Mouse (Mus musculus): Measurements from ENCODE around the gene Snx22. TPM values are rescaled to one million over a fixed set of nuclear protein-coding genes. Genes with fewer than 3 reads are reported as not detected.

Gene Snx22
- total and polyA plus RNA-seq, 3 experiments = 0.49 to 15.0 TPM; not detected in 1

- TF ChIP-seq TAL1 (conservative IDR thresholded peaks at IDR 0.05; ENCODE audit: low read depth, low read length) = no peak
- peak; percentile 33; the same call in 1 of the 2 replicates for TF ChIP-seq CTCF (IDR thresholded peaks at IDR 0.05; ENCODE audit: low read depth, low read length)
- Histone ChIP-seq H3K36me3 (replicated peaks) (peaks cover 51% of the 10 kb centered on the region), H3K9me3 (replicated peaks) (0 out of 2 replicates have a peak, but pooled peaks cover 3% of the 10 kb centered on the region), H3K4me1 (ENCODE audit: insufficient read depth, low read depth, low read length) (peaks cover 30% of the 10 kb centered on the region), H3K27me3 (ENCODE audit: insufficient read depth, low read length) (peaks cover 15% of the 10 kb centered on the region), H3K4me3 (ENCODE audit: low read depth, low read length) (no peak overlapping the region)
- no peak for ATAC-seq (ENCODE audit: extremely low read depth, insufficient number of reproducible peaks, low FRiP score, poor library complexity, severe bottlenecking)
- no peak for DNase-seq (ENCODE audit: low spot score)
Measured at GRCm38 (mm10) chr9:66067542-66067941, 2.0 kb downstream of the Snx22 start.

DNA sequence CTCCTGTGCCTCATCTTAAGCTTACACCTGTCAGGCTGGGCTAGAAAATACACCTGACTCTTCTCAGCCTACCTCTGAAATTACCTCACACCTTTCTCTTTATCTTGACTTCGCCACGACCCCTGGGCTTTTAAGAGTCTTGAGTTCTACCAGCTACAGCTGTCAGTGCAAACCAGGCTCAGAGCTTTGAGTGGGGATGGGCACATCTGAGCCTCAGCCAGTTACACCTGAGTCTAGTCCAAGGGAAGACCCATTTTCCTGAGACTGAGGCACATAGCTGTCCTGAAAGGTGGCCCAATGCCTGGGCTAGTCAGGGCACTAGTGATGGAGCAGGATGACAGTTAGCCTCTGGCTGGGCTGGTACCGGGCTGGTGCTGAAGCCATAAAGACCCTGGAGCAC lies 2.7 kb downstream of the Snx22 start:
- no peak overlapping the region for H3K4me3 ChIP-seq (ENCODE audit: low read depth, low read length)
- 0 out of 2 replicates have a peak, but pooled peaks cover 3% of the 10 kb centered on the region for H3K9me3 ChIP-seq (replicated peaks)
- no peak for TF ChIP-seq GATA2 (IDR thresholded peaks at IDR 0.05; ENCODE audit: borderline replicate concordance, low read depth, low read length)
- TF ChIP-seq GATA1 (IDR thresholded peaks at IDR 0.05; ENCODE audit: borderline replicate concordance, low read length) = no peak
- H3K27me3 ChIP-seq (ENCODE audit: insufficient read depth, low read length) = peaks cover 14% of the 10 kb centered on the region
- DNase-seq (ENCODE audit: low spot score) (no peak), ATAC-seq (ENCODE audit: extremely low read depth, insufficient number of reproducible peaks, low FRiP score, poor library complexity, severe bottlenecking) (no peak)
- H3K36me3 ChIP-seq (replicated peaks) = peaks cover 55% of the 10 kb centered on the region
- peaks cover 31% of the 10 kb centered on the region for H3K4me1 ChIP-seq (ENCODE audit: insufficient read depth, low read depth, low read length)

GRCm38 (mm10) chr9:66064316-66064715 lies 5.2 kb downstream of the Snx22 start:
- Histone ChIP-seq H3K9me3 (replicated peaks) (0 out of 2 replicates have a peak, but pooled peaks cover 3% of the 10 kb centered on the region), H3K36me3 (replicated peaks) (peaks cover 63% of the 10 kb centered on the region), H3K4me3 (ENCODE audit: low read depth, low read length) (no peak overlapping the region), H3K27me3 (ENCODE audit: insufficient read depth, low read length) (peaks cover 9% of the 10 kb centered on the region), H3K4me1 (ENCODE audit: insufficient read depth, low read depth, low read length) (peaks cover 31% of the 10 kb centered on the region)
- DNase-seq (ENCODE audit: low spot score) (no peak), ATAC-seq (ENCODE audit: extremely low read depth, insufficient number of reproducible peaks, low FRiP score, poor library complexity, severe bottlenecking) (no peak)
- TF ChIP-seq GATA1 (IDR thresholded peaks at IDR 0.05; ENCODE audit: borderline replicate concordance, low read length) = no peak
- TF ChIP-seq POLR2AphosphoS5 (IDR thresholded peaks at IDR 0.05; ENCODE audit: insufficient replicate concordance, low read depth, low read length) = no peak
- no peak for TF ChIP-seq CTCF (IDR thresholded peaks at IDR 0.05; ENCODE audit: low read depth, low read length)
- no peak for TF ChIP-seq GATA2 (IDR thresholded peaks at IDR 0.05; ENCODE audit: borderline replicate concordance, low read depth, low read length)
- no peak for TF ChIP-seq TAL1 (conservative IDR thresholded peaks at IDR 0.05; ENCODE audit: low read depth, low read length)

- DNase-seq (ENCODE audit: low spot score) (no peak), ATAC-seq (ENCODE audit: extremely low read depth, insufficient number of reproducible peaks, low FRiP score, poor library complexity, severe bottlenecking) (no peak)
- H3K4me1 ChIP-seq (ENCODE audit: insufficient read depth, low read depth, low read length) = peaks cover 31% of the 10 kb centered on the region
- H3K36me3 ChIP-seq (replicated peaks) = peaks cover 63% of the 10 kb centered on the region
- TF ChIP-seq CTCF (IDR thresholded peaks at IDR 0.05; ENCODE audit: low read depth, low read length) = no peak
- no peak for TF ChIP-seq POLR2AphosphoS5 (IDR thresholded peaks at IDR 0.05; ENCODE audit: insufficient replicate concordance, low read depth, low read length)
- TF ChIP-seq TAL1 (conservative IDR thresholded peaks at IDR 0.05; ENCODE audit: low read depth, low read length) = no peak
- TF ChIP-seq GATA2 (IDR thresholded peaks at IDR 0.05; ENCODE audit: borderline replicate concordance, low read depth, low read length) = no peak
- TF ChIP-seq GATA1 (IDR thresholded peaks at IDR 0.05; ENCODE audit: borderline replicate concordance, low read length) = no peak
- no peak overlapping the region for H3K4me3 ChIP-seq (ENCODE audit: low read depth, low read length)
- H3K9me3 ChIP-seq (replicated peaks) = 0 out of 2 replicates have a peak, but pooled peaks cover 3% of the 10 kb centered on the region
- peaks cover under 1% of the 10 kb centered on the region for H3K27me3 ChIP-seq (ENCODE audit: insufficient read depth, low read length)
Measured at GRCm38 (mm10) chr9:66063446-66063845, 6.1 kb downstream of the Snx22 start.

- H3K27me3 ChIP-seq (ENCODE audit: insufficient read depth, low read length) = no peaks in the 10 kb centered on the region
- DNase-seq (ENCODE audit: low spot score) = no peak
- ATAC-seq (ENCODE audit: extremely low read depth, insufficient number of reproducible peaks, low FRiP score, poor library complexity, severe bottlenecking) = no peak
- peaks cover 51% of the 10 kb centered on the region for H3K36me3 ChIP-seq (replicated peaks)
- TF ChIP-seq TAL1 (conservative IDR thresholded peaks at IDR 0.05; ENCODE audit: low read depth, low read length) (no peak), GATA2 (IDR thresholded peaks at IDR 0.05; ENCODE audit: borderline replicate concordance, low read depth, low read length) (no peak), GATA1 (IDR thresholded peaks at IDR 0.05; ENCODE audit: borderline replicate concordance, low read length) (no peak), POLR2AphosphoS5 (IDR thresholded peaks at IDR 0.05; ENCODE audit: insufficient replicate concordance, low read depth, low read length) (no peak), CTCF (IDR thresholded peaks at IDR 0.05; ENCODE audit: low read depth, low read length) (no peak)
- 0 out of 2 replicates have a peak, but pooled peaks cover 3% of the 10 kb centered on the region for H3K9me3 ChIP-seq (replicated peaks)
- peaks cover 33% of the 10 kb centered on the region for H3K4me1 ChIP-seq (ENCODE audit: insufficient read depth, low read depth, low read length)
- no peak overlapping the region; the same call in 1 of the 2 replicates for H3K4me3 ChIP-seq (ENCODE audit: low read depth, low read length)
Measured at GRCm38 (mm10) chr9:66061656-66062055, 7.9 kb downstream of the Snx22 start.

DNA sequence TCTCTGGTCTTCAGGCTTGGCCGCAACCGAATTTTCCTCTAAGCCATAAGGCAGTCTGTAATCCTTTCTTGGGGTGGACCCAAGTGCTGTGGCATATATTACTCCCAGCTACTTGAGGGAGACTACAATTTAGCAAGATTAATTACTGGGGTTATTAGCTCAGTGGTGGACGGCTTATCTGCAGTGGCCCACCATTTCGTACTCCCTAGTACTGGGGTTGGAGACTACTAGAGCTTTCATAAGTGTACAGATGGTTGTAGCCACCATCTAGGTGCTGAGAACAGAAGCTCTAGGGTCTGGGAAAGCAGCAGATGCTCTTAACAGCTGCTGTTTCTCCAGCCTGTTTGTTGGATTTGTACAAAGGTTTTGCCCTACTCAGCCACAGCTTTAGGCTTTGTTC lies 8.5 kb downstream of the Snx22 start:
- peaks cover 33% of the 10 kb centered on the region for H3K4me1 ChIP-seq (ENCODE audit: insufficient read depth, low read depth, low read length)
- H3K27me3 ChIP-seq (ENCODE audit: insufficient read depth, low read length) = no peaks in the 10 kb centered on the region
- no peak for TF ChIP-seq GATA1 (IDR thresholded peaks at IDR 0.05; ENCODE audit: borderline replicate concordance, low read length)
- TF ChIP-seq POLR2AphosphoS5 (IDR thresholded peaks at IDR 0.05; ENCODE audit: insufficient replicate concordance, low read depth, low read length) = no peak
- TF ChIP-seq TAL1 (conservative IDR thresholded peaks at IDR 0.05; ENCODE audit: low read depth, low read length) = no peak
- TF ChIP-seq GATA2 (IDR thresholded peaks at IDR 0.05; ENCODE audit: borderline replicate concordance, low read depth, low read length) = no peak
- no peak for TF ChIP-seq CTCF (IDR thresholded peaks at IDR 0.05; ENCODE audit: low read depth, low read length)
- DNase-seq (ENCODE audit: low spot score) (no peak), ATAC-seq (ENCODE audit: extremely low read depth, insufficient number of reproducible peaks, low FRiP score, poor library complexity, severe bottlenecking) (no peak)
- peak overlapping the region; percentile 81 for H3K4me3 ChIP-seq (ENCODE audit: low read depth, low read length)
- peaks cover 44% of the 10 kb centered on the region for H3K36me3 ChIP-seq (replicated peaks)
- H3K9me3 ChIP-seq (replicated peaks) = 0 out of 2 replicates have a peak, but pooled peaks cover 3% of the 10 kb centered on the region

DNA sequence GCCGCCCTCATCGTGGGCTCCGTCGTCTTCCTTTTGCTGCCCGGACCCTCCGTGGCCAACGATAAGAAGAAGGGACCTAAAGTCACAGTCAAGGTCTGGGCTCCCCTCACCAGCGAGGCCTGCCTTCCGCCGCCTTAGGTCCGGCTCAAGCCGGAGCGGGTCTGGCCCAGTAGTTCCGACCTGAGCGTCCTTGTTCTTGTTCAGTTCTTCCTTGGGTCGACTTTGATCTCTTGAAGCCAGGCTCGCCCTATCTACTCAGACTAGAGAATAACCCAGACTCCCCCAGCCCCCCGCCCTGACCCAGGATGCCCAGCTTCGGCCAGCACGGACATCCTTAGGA lies 9.2 kb downstream of the Snx22 start:
- no peak for ATAC-seq (ENCODE audit: extremely low read depth, insufficient number of reproducible peaks, low FRiP score, poor library complexity, severe bottlenecking)

More for the DNA sequence above, 9.2 kb downstream of the Snx22 start:
- Histone ChIP-seq H3K4me3 (ENCODE audit: low read depth, low read length) (peak overlapping the region; percentile 81), H3K36me3 (replicated peaks) (peaks cover 37% of the 10 kb centered on the region), H3K4me1 (ENCODE audit: insufficient read depth, low read depth, low read length) (peaks cover 33% of the 10 kb centered on the region), H3K27me3 (ENCODE audit: insufficient read depth, low read length) (no peaks in the 10 kb centered on the region), H3K9me3 (replicated peaks) (0 out of 2 replicates have a peak, but pooled peaks cover 3% of the 10 kb centered on the region)
- TF ChIP-seq POLR2AphosphoS5 (IDR thresholded peaks at IDR 0.05; ENCODE audit: insufficient replicate concordance, low read depth, low read length) (no peak), GATA2 (IDR thresholded peaks at IDR 0.05; ENCODE audit: borderline replicate concordance, low read depth, low read length) (no peak), TAL1 (conservative IDR thresholded peaks at IDR 0.05; ENCODE audit: low read depth, low read length) (no peak), GATA1 (IDR thresholded peaks at IDR 0.05; ENCODE audit: borderline replicate concordance, low read length) (no peak), CTCF (IDR thresholded peaks at IDR 0.05; ENCODE audit: low read depth, low read length) (no peak)
- DNase-seq (ENCODE audit: low spot score) = no peak

All from G1E (cell line).